Mouse (Mus musculus) brown adipose tissue, adult 24 weeks (tissue): Measurements from ENCODE around the gene Mpdu1. TPM values are rescaled to one million over a fixed set of nuclear protein-coding genes. Genes with fewer than 3 reads are reported as not detected.
A peak's percentile ranks its signal among the peaks of the same experiment; 100 is the strongest.

ENCODE experiments used
- H3K27ac ChIP-seq: fragments of 200-500 bp; replicated peaks from 2 replicates; pipeline ENCODE4 v1.5.1; 2012; ENCODE audit warnings: low read depth, mild to moderate bottlenecking, low read length
- H3K4me1 ChIP-seq: fragments of 200-500 bp; 2 replicates; pipeline ENCODE4 v1.6.1; 2012; ENCODE audit warnings: low read length, mixed read lengths; ENCODE audit not compliant: control insufficient read depth, insufficient read depth, insufficient read length
- H3K4me3 ChIP-seq: fragments of 200-500 bp; 2 replicates; pipeline ENCODE4 v1.5.1; 2012; ENCODE audit warnings: low read depth, mild to moderate bottlenecking, low read length, moderate library complexity; ENCODE audit not compliant: insufficient read depth
- polyA plus RNA-seq: library from polyadenylated mRNA; stranded (reverse); fragments of >200 nt; gene quantifications from 2 replicates; pipeline ENCODE4 v1.2.4, GENCODE M21; 2012; ENCODE audit not compliant: missing spikeins, insufficient read depth, insufficient read length

The Mpdu1 gene
- polyA plus RNA-seq, 1 experiment = 102 TPM

GRCm38 (mm10) chr11:69697396-69697795, 35.0 kb upstream of the Mpdu1 start:
- Histone ChIP-seq H3K4me3 (no peak overlapping the region), H3K27ac (no peak overlapping the region), H3K4me1 (0 out of 2 replicates have a peak, but pooled peaks cover 3% of the 10 kb centered on the region)

GRCm38 (mm10) chr11:69695361-69696181, 33.1 kb upstream of the Mpdu1 start, which contains the start of the genes Tnfsf12 and Tnfsfm13:
Tnfsf12 (minus strand) TSS chr11:69695849.
Tnfsfm13 (minus strand) TSS chr11:69696098.
- Histone ChIP-seq H3K4me3 (peak within 1 kb of the TSS; percentile 78), H3K4me1 (0 out of 2 replicates have a peak, but pooled peaks cover 3% of the 10 kb centered on the region), H3K27ac (peak within 1 kb of the TSS; percentile 81)

GRCm38 (mm10) chr11:69695046-69695360, 32.6 kb upstream of the Mpdu1 start:
- Histone ChIP-seq H3K27ac (peak overlapping the region; percentile 81), H3K4me3 (peak overlapping the region; percentile 78), H3K4me1 (0 out of 2 replicates have a peak, but pooled peaks cover 3% of the 10 kb centered on the region)

GRCm38 (mm10) chr11:69693421-69693965, 31.1 kb upstream of the Mpdu1 start:
- H3K4me3 ChIP-seq = no peak overlapping the region
- H3K4me1 ChIP-seq = 0 out of 2 replicates have a peak, but pooled peaks cover 3% of the 10 kb centered on the region
- H3K27ac ChIP-seq = peak overlapping the region; percentile 13

GRCm38 (mm10) chr11:69692863-69693262, 30.4 kb upstream of the Mpdu1 start:
- Histone ChIP-seq H3K27ac (peak overlapping the region; percentile 41; the same call in 1 of the 2 replicates), H3K4me1 (0 out of 2 replicates have a peak, but pooled peaks cover 3% of the 10 kb centered on the region), H3K4me3 (no peak overlapping the region)

GRCm38 (mm10) chr11:69692196-69692811, 29.9 kb upstream of the Mpdu1 start:
- peak overlapping the region; percentile 41 for H3K27ac ChIP-seq
- no peak overlapping the region for H3K4me3 ChIP-seq
- 0 out of 2 replicates have a peak, but pooled peaks cover 3% of the 10 kb centered on the region for H3K4me1 ChIP-seq

- Histone ChIP-seq H3K27ac (peak overlapping the region; percentile 67), H3K4me1 (peaks cover 9% of the 10 kb centered on the region), H3K4me3 (no peak overlapping the region)
Measured at GRCm38 (mm10) chr11:69689891-69690290, 27.4 kb upstream of the Mpdu1 start.

GRCm38 (mm10) chr11:69687061-69687460, 24.6 kb upstream of the Mpdu1 start:
- H3K4me1 ChIP-seq = peaks cover 8% of the 10 kb centered on the region
- no peak overlapping the region; the same call in 1 of the 2 replicates for H3K27ac ChIP-seq
- H3K4me3 ChIP-seq = no peak overlapping the region

GRCm38 (mm10) chr11:69686377-69686776, 23.9 kb upstream of the Mpdu1 start:
- H3K4me3 ChIP-seq = no peak overlapping the region

GRCm38 (mm10) chr11:69685526-69686148, 23.2 kb upstream of the Mpdu1 start, which contains the start of gene Tnfsf13:
Tnfsf13 (minus strand) TSS chr11:69685784.
- Histone ChIP-seq H3K27ac (peak within 1 kb of the TSS; percentile 94), H3K4me1 (peaks cover 8% of the 10 kb centered on the region), H3K4me3 (peak within 1 kb of the TSS; percentile 49)

More at GRCm38 (mm10) chr11:69686377-69686776, 23.9 kb upstream of the Mpdu1 start:
- Histone ChIP-seq H3K4me1 (peaks cover 8% of the 10 kb centered on the region), H3K27ac (peak overlapping the region; percentile 94)

- peaks cover 8% of the 10 kb centered on the region for H3K4me1 ChIP-seq
- H3K4me3 ChIP-seq = peak overlapping the region; percentile 2; the same call in 1 of the 2 replicates
- H3K27ac ChIP-seq = peak overlapping the region; percentile 87
Measured at GRCm38 (mm10) chr11:69684936-69685335, 22.5 kb upstream of the Mpdu1 start.

- peaks cover 8% of the 10 kb centered on the region for H3K4me1 ChIP-seq
- peak overlapping the region; percentile 87 for H3K27ac ChIP-seq
Measured at GRCm38 (mm10) chr11:69684128-69684745, 21.8 kb upstream of the Mpdu1 start.

GRCm38 (mm10) chr11:69683576-69683975, 21.1 kb upstream of the Mpdu1 start:
- Histone ChIP-seq H3K4me3 (no peak overlapping the region), H3K27ac (no peak overlapping the region), H3K4me1 (peaks cover 8% of the 10 kb centered on the region)

More at GRCm38 (mm10) chr11:69684128-69684745, 21.8 kb upstream of the Mpdu1 start:
- peak overlapping the region; percentile 2; the same call in 1 of the 2 replicates for H3K4me3 ChIP-seq

- Histone ChIP-seq H3K4me3 (no peak overlapping the region), H3K27ac (no peak overlapping the region), H3K4me1 (peaks cover 8% of the 10 kb centered on the region)
Measured at GRCm38 (mm10) chr11:69682840-69683533, 20.5 kb upstream of the Mpdu1 start.
